Mouse (Mus musculus): ENCODE measurements around the gene Pa2g4. TPM values are rescaled to one million over a fixed set of nuclear protein-coding genes. Genes with fewer than 3 reads are reported as not detected.
A peak's percentile ranks its signal among the peaks of the same experiment; 100 is the strongest.

The Pa2g4 gene
- polyA plus RNA-seq, 2 experiments from 2014 or later: 136 to 160 TPM

DNA sequence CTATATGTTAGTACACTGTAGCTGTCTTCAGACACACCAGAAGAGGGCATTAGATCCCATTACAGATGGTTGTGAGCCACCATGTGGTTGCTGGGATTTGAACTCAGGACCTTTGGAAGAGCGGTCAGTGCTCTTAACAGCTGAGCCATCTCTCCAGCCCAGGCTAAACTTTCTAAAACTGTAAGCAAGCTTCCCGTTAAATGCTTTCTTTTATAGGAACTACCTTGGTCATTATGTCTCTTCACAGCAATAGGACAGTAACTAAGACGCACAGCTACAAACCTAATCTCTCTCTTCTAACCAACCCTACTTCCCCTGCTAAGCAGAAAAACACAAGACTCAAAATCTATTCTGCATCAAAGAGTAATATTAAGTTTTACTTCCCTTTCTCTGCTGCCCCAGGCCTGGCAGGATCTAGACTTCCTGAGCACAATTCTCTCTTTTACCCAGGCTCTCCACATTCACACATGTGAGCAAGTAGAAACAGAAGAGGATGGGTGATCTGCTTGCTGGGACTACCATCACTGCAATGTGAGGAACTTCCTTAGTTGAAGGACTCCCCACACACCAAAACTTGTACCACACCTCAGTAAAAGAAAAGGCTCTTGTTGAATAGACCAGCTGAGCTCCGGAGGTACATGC is 30.0 kb downstream of the Pa2g4 start:
- peak; percentile 33 for ATAC-seq

DNA sequence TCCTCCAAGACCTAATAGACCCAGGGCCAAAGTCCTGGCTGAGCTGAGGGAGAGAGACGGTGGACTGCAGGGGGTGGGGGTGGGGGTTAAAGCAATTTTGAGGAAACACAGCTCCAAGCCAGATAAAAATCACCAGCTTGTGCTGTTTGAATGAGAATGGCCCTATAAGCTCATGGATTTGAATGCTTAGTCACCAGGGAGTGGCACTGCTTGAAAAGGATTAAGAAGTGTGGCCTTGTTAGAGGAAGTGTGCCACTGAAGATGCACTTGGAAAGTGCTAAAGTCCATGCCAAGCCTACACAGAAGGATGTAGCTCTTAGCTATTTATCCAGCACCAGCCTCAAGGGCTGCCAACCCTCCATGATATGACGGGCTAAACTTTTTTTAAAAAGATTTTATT is 30.6 kb downstream of the Pa2g4 start:
- ATAC-seq: no peak

- no peak for ATAC-seq
Observed at GRCm38 (mm10) chr10:128526366-128527356, 39.1 kb downstream of the Pa2g4 start.

- ATAC-seq: peak; percentile 83
Observed at GRCm38 (mm10) chr10:128525671-128526308, 40.0 kb downstream of the Pa2g4 start, which contains the start of gene Esyt1. Gene Esyt1, minus strand, starts transcription at chr10:128525871.

DNA sequence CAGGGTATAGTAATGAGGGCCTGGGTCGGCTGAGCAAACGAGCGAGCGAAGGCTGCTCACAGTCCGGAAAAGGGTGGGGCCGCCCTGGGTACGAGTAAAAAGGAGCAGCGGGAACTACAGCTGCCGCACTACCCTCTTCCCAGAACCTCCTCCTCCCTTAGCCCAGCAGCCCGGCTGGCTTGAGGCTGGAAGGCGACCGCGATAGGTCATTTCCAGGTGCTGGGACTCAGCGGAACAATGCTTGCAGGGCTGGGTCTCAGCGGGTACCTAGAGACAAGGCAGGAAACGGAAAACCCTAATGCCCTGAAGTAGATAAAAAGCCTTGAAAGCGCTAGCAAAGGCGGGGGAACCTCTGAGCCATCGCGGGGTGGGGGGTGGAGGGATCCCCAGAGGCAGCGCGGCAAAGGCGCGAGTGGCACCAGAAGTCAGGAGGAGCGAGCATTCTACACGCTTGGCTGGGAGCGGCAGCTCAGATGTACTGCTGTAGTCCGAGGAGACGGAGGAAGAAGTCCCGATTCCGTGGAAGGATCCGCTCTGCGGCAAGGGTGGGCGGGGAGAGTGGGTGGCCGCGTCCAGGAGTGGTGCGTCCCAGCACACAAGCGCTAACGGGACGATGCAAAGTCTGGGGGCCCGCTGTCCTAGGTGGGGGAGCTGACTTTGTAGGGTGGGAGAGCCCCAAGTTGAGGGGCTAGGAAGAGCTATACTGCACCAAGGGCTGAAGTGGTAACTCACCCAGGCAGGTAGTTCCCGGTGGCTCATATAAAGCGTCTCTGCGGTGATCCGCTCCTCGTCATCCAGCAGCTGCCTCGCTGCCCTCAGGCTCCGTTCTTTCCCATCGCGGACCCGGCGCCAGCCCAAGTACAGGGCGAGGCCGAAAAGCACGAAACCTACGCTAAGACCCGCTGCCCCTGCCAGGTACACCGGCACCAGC is 40.8 kb downstream of the Pa2g4 start:
- ATAC-seq: peak; percentile 61

DNA sequence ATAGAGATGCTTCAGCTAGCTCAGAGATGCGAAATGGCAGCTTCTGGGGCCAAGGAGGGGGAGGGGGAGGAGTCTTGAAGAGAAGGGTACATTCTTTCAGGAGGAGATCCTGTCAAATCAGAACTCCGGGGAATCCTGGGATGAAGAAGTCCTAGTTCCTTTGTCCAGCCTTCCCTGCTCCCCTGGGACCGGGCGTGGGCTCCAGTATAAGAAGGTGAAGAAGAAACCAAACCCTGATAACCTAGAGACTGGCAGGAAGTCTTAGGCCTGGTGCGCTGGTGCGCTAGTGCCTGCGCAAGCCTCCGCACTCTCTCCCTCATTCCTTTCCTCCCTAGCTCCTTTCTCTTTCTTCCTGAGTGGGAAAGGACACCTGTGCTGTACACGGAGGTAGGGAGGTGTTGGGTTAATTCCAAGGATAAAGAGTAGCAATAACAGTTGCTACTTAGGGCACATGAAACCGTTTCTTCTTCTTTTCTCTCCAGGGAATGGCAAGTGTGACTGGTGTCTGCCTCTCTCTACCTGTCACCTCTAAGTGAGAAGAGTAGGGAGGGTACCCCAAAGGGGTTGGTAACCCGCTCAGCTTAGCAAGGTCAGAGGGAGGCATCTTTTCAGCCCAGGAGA is 41.6 kb downstream of the Pa2g4 start:
- no peak for ATAC-seq

- ATAC-seq: no peak
Observed at GRCm38 (mm10) chr10:128522351-128522750, 43.4 kb downstream of the Pa2g4 start.

DNA sequence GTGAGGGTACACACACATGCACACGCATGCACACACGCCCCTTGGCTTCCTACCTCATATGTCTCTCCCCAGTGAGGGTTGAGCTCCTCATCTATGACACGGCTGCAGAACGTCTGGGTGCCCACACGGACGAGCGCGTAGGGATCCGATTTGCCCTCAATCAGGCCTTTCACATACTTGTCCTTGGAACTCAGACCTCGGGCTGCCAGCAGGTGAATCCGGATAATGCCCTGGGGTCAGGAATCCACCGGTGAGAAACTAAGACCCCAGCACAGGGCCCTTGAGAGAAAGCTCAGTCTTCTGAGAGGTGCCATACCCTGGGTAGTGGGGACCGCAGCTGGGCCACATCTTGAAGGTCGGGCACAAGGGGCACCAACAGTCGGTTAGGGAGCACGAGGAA is 45.2 kb downstream of the Pa2g4 start:
- ATAC-seq: no peak

- ATAC-seq: no peak
Observed at GRCm38 (mm10) chr10:128518833-128519232, 47.0 kb downstream of the Pa2g4 start.

DNA sequence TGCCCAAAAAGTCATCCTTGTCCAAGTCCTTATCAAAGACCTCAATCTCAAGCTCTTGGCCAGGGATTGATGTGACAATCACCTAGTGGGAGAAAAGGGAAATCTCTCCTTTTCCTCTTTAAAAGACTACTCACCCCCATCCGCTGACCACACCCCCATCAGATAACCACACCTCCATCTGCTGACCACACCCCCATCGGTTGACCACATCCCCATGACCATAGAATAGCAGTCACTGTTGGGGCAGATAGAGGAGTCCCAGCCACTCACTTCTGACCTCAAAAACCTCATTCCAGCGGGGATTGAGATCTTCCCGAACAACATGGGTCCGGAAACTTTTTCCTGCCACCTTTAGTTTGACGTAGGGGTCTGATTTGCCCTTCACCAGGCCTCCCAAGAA is 49.1 kb downstream of the Pa2g4 start:
- no peak for ATAC-seq

GRCm38 (mm10) chr10:128516029-128516428 is 49.8 kb downstream of the Pa2g4 start:
- ATAC-seq: no peak

- ATAC-seq: no peak
Observed at GRCm38 (mm10) chr10:128515044-128515443, 50.7 kb downstream of the Pa2g4 start.

DNA sequence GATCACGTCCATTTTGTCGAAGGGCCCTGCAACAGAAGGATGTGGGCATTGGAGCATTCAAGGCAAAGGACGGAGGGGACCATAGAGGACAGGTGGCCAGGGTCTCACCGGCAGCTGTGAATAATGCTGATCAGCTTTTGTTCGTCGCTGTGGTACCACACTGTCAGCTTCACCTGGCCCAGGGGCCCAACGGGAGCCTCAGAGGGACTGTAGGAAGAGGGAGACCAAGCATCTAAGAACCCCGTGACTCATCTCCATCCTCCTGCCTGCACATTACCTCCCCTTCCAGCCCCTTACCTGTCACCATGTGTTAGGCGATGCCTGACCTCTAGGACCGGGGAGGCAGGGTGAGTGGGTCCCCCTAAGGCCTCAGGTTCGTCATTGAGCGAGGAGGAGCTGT is 54.0 kb downstream of the Pa2g4 start:
- ATAC-seq: no peak

DNA sequence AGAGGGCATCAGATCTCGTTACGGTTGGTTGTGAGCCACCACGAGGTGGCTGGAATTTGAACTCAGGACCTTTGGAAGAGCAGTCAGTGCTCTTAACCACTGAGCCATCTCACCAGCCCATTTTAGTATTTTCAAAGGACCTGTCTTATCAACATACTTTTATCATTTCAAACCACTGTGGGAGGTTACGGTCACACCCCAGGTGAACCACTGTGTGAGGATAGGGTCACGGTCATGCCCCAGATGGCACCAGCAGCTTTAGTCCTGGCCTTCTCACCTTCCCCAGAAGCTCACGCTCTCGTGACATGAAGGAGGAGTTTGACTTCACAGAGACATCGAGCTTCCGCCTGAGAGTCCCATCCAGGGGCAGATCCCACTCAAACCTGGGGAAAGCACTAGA is 54.6 kb downstream of the Pa2g4 start:
- ATAC-seq: no peak

- ATAC-seq: no peak
Observed at GRCm38 (mm10) chr10:128510301-128510700, 55.5 kb downstream of the Pa2g4 start.

DNA sequence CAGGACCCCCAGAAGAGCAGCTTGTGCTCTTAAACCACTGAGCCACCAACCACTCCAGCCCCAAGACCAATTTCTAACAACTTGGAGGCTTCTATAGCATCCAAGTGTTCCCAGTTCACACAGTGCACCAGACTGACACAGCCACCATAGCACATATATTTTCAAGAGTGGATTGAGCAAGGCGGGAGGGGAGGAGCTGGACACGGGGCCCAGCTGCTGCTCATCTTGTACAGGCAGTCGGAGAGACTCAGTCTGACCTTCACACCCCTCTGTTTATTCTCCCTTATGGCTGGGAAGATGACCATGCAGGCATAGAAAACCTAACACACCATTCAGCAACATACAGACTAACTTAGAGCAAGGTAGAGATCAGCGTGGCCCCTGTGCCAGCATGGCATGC is 56.0 kb downstream of the Pa2g4 start:
- ATAC-seq: no peak

- ATAC-seq: no peak
Observed at GRCm38 (mm10) chr10:128509203-128509602, 56.6 kb downstream of the Pa2g4 start.

GRCm38 (mm10) chr10:128508260-128508659 is 57.5 kb downstream of the Pa2g4 start:
- no peak for ATAC-seq

All from activated CD4-positive, CD25-positive, alpha-beta regulatory T cell, adult 4 months (primary cell).